10 mouse cellular contexts compared by ENCODE assay signal in genomic region chr5:118318883-118319282, GRCm38 (mm10).
DNase-seq lines count a peak whose midpoint lies in the region; ATAC-seq and TF ChIP-seq lines count a peak whose summit lies in the region.
"Had no signal": no experiment of that assay in that cellular context is flagged by ENCODE, and none has a peak within 500 bp of the region (broad histone marks: within the 10 kb centered on the region; RNA-seq: fewer than 3 reads in every experiment).

No protein-coding gene starts in this region.

- no peak for TF ChIP-seq EP300 in heart, adult 2 months (IDR thresholded peaks at IDR 0.05; ENCODE audit: insufficient read depth, low read depth, low read length)
- TF ChIP-seq EP300 in stomach, postnatal 0 days (optimal IDR thresholded peaks at IDR 0.05): no peak

- ATAC-seq in heart, embryonic 16.5 days (replicated peaks; ENCODE audit: extremely low read depth, insufficient read depth, low FRiP score): no peak
- ATAC-seq in stomach, embryonic 14.5 days (ENCODE audit: insufficient number of reproducible peaks, insufficient read depth, low FRiP score, low read depth): no peak
- ATAC-seq in stomach, postnatal 0 days (ENCODE audit: low FRiP score, low TSS enrichment): no peak
- ATAC-seq in embryonic facial prominence, embryonic 14.5 days (ENCODE audit: low read depth): no peak

- TF ChIP-seq POLR2A in heart, adult 2 months (IDR thresholded peaks at IDR 0.05; ENCODE audit: insufficient read depth, low read depth, low read length): no peak

- no peak overlapping the region for H3K27ac ChIP-seq in heart, embryonic 16.5 days (ENCODE audit: low read length)
- no peak overlapping the region for H3K27ac ChIP-seq in heart, adult 2 months
- no peak overlapping the region for H3K27ac ChIP-seq in stomach, embryonic 14.5 days (ENCODE audit: low read length)
- no peak overlapping the region for H3K27ac ChIP-seq in stomach, postnatal 0 days (replicated peaks)
- H3K27ac ChIP-seq in embryonic facial prominence, embryonic 14.5 days (replicated peaks; ENCODE audit: low read depth, low read length): no peak overlapping the region
- H3K27ac ChIP-seq: neural tube, embryonic 12.5 days had no signal

- H3K27me3 ChIP-seq in heart, embryonic 16.5 days (ENCODE audit: control insufficient read depth, insufficient read depth, low read length): peaks cover 14% of the 10 kb centered on the region
- H3K27me3 ChIP-seq in heart, adult 2 months (ENCODE audit: control insufficient read depth, insufficient read depth, low read length): no peaks in the 10 kb centered on the region
- 0 out of 2 replicates have a peak, but pooled peaks cover 2% of the 10 kb centered on the region for H3K27me3 ChIP-seq in stomach, embryonic 14.5 days (ENCODE audit: control insufficient read depth, insufficient read depth, low read length)
- peaks cover 2% of the 10 kb centered on the region; the same call in 1 of the 2 replicates for H3K27me3 ChIP-seq in stomach, postnatal 0 days (ENCODE audit: control insufficient read depth, insufficient read depth, low read length)
- H3K27me3 ChIP-seq in embryonic facial prominence, embryonic 14.5 days (replicated peaks; ENCODE audit: control insufficient read depth, insufficient read depth, low read length): no peaks in the 10 kb centered on the region; the same call in 1 of the 2 replicates
- H3K27me3 ChIP-seq: neural tube, embryonic 12.5 days had no signal

- peaks cover 7% of the 10 kb centered on the region for H3K4me1 ChIP-seq in heart, embryonic 16.5 days (ENCODE audit: control insufficient read depth, insufficient read depth, low read length)
- H3K4me1 ChIP-seq in heart, adult 2 months (ENCODE audit: control insufficient read depth, insufficient read depth, low read length): no peaks in the 10 kb centered on the region; the same call in 1 of the 2 replicates
- H3K4me1 ChIP-seq in stomach, embryonic 14.5 days (ENCODE audit: control insufficient read depth, insufficient read depth, low read length): peaks cover 11% of the 10 kb centered on the region
- no peaks in the 10 kb centered on the region for H3K4me1 ChIP-seq in stomach, postnatal 0 days (replicated peaks; ENCODE audit: control insufficient read depth, insufficient read depth)
- H3K4me1 ChIP-seq in embryonic facial prominence, embryonic 14.5 days (ENCODE audit: control insufficient read depth, insufficient read depth, low read length): peaks cover 21% of the 10 kb centered on the region

- DNase-seq in heart, adult 2 months: no peak
- DNase-seq in stomach, postnatal 0 days (ENCODE audit: low spot score): no peak
- no peak for DNase-seq in embryonic facial prominence, embryonic 14.5 days (ENCODE audit: low spot score)
- DNase-seq in frontal cortex, adult 2 months (ENCODE audit: extremely low spot score in 1 of 2, low spot score in 1 of 2): no peak
- DNase-seq in thymus, postnatal 36 days: no peak
- DNase-seq: adrenal gland, postnatal 36 days; kidney, postnatal 10 days had no signal

- H3K4me2 ChIP-seq in heart, embryonic 16.5 days (ENCODE audit: low read depth, low read length): no peak overlapping the region
- 0 out of 2 replicates have a peak overlapping the region, but pooled peaks have one; percentile 3 for H3K4me2 ChIP-seq in stomach, embryonic 14.5 days (replicated peaks; ENCODE audit: low read depth, low read length)
- H3K4me2 ChIP-seq in stomach, postnatal 0 days (replicated peaks; ENCODE audit: low read depth): no peak overlapping the region
- H3K4me2 ChIP-seq in embryonic facial prominence, embryonic 14.5 days (ENCODE audit: low read depth, low read length): peak overlapping the region; percentile 31
- H3K4me2 ChIP-seq: neural tube, embryonic 12.5 days had no signal

- no peak overlapping the region for H3K9ac ChIP-seq in heart, embryonic 16.5 days (ENCODE audit: low read length)
- no peak overlapping the region for H3K9ac ChIP-seq in heart, adult 2 months (ENCODE audit: low read depth, low read length)
- H3K9ac ChIP-seq in stomach, embryonic 14.5 days (replicated peaks; ENCODE audit: low read depth, low read length): no peak overlapping the region
- H3K9ac ChIP-seq in stomach, postnatal 0 days (ENCODE audit: low read length): no peak overlapping the region
- H3K9ac ChIP-seq in embryonic facial prominence, embryonic 14.5 days (ENCODE audit: low read depth, low read length): peak overlapping the region; percentile 46; the same call in 1 of the 2 replicates
- H3K9ac ChIP-seq: neural tube, embryonic 12.5 days had no signal

- intact Hi-C loops in heart, adult 2 months (cut with DNase I): loop anchor here (2.0 kb wide), 1 partner anchor 50 kb away; no protein-coding TSS in a partner anchor

- TF ChIP-seq CTCF in heart, adult 2 months (IDR thresholded peaks at IDR 0.05): no peak
- no peak for TF ChIP-seq CTCF in stomach, postnatal 0 days (IDR thresholded peaks at IDR 0.05; ENCODE audit: low read depth)

- no peaks in the 10 kb centered on the region for H3K36me3 ChIP-seq in heart, embryonic 16.5 days (ENCODE audit: control insufficient read depth, insufficient read depth)
- no peaks in the 10 kb centered on the region for H3K36me3 ChIP-seq in heart, adult 2 months (ENCODE audit: control insufficient read depth, insufficient read depth, low read length)
- H3K36me3 ChIP-seq in stomach, embryonic 14.5 days (ENCODE audit: control insufficient read depth, insufficient read depth, low read length): no peaks in the 10 kb centered on the region
- H3K36me3 ChIP-seq in stomach, postnatal 0 days (ENCODE audit: control insufficient read depth, insufficient read depth, low read length): no peaks in the 10 kb centered on the region
- H3K36me3 ChIP-seq in embryonic facial prominence, embryonic 14.5 days (ENCODE audit: control insufficient read depth, insufficient read depth, low read length): no peaks in the 10 kb centered on the region
- H3K36me3 ChIP-seq: neural tube, embryonic 12.5 days had no signal

- no peaks in the 10 kb centered on the region for H3K79me2 ChIP-seq in heart, adult 2 months (replicated peaks; ENCODE audit: control insufficient read depth, insufficient read depth, low read length)

- H3K9me3 ChIP-seq in heart, embryonic 16.5 days (replicated peaks; ENCODE audit: control insufficient read depth, low read length): no peaks in the 10 kb centered on the region
- H3K9me3 ChIP-seq in stomach, embryonic 14.5 days (ENCODE audit: control insufficient read depth, low read depth, low read length): no peaks in the 10 kb centered on the region
- H3K9me3 ChIP-seq in stomach, postnatal 0 days (ENCODE audit: control insufficient read depth, low read length): no peaks in the 10 kb centered on the region
- no peaks in the 10 kb centered on the region for H3K9me3 ChIP-seq in embryonic facial prominence, embryonic 14.5 days (ENCODE audit: control insufficient read depth, low read length)
- H3K9me3 ChIP-seq: neural tube, embryonic 12.5 days had no signal

- 12% methylated on average over 14 of the region's 15 CpGs for WGBS in heart, embryonic 16.5 days
- 16% methylated on average over 14 of the region's 15 CpGs for WGBS in heart, adult 2 months
- WGBS in stomach, embryonic 14.5 days: 10% methylated on average over 14 of the region's 15 CpGs
- 21% methylated on average over 12 of the region's 15 CpGs for WGBS in stomach, postnatal 0 days
- 14% methylated on average over 10 of the region's 15 CpGs for WGBS in embryonic facial prominence, embryonic 14.5 days

- H3K4me3 ChIP-seq in heart, embryonic 16.5 days (ENCODE audit: low read length): 0 out of 2 replicates have a peak overlapping the region, but pooled peaks have one; percentile 14
- H3K4me3 ChIP-seq in heart, adult 2 months: no peak overlapping the region
- H3K4me3 ChIP-seq in stomach, embryonic 14.5 days (ENCODE audit: low read depth, low read length): no peak overlapping the region
- H3K4me3 ChIP-seq in stomach, postnatal 0 days (ENCODE audit: low read depth, low read length): no peak overlapping the region
- no peak overlapping the region for H3K4me3 ChIP-seq in embryonic facial prominence, embryonic 14.5 days (ENCODE audit: low read depth, low read length)
- H3K4me3 ChIP-seq: neural tube, embryonic 12.5 days had no signal

Comparison
In these comparisons a context has a peak if more than half of its experiments do, and no peak if none do; other contexts are left out.
1. H3K4me2 ChIP-seq: peak in stomach, embryonic 14.5 days (single experiment) and embryonic facial prominence, embryonic 14.5 days (single experiment); none in heart, embryonic 16.5 days (single experiment) and stomach, postnatal 0 days (single experiment).